Mouse (Mus musculus) liver, postnatal 0 days (tissue): ENCODE measurements around the gene Asb8. TPM values are rescaled to one million over a fixed set of nuclear protein-coding genes. Genes with fewer than 3 reads are reported as not detected.

Source experiments
- ATAC-seq: fragments of 200-750 bp; cut with Nextera tagmentation; 2 replicates; pipeline ENCODE4 v1.8.0; 2017; ENCODE audit warnings: mild to moderate bottlenecking, moderate library complexity
- DNase-seq: peaks from one replicate; pipeline ENCODE4 v3.0.0-alpha.2; 2016
- H3K27ac ChIP-seq: fragments of 300-500 bp; sonication (generic); 2 replicates; pipeline ENCODE4 v1.5.1; 2014; ENCODE audit warnings: antibody characterized with exemption, moderate library complexity, mild to moderate bottlenecking, low read depth
- H3K27me3 ChIP-seq: fragments of 300-500 bp; sonication (generic); 2 replicates; pipeline ENCODE4 v1.6.1; 2014; ENCODE audit warnings: low read length, control low read depth, mixed read lengths; ENCODE audit not compliant: insufficient read depth
- H3K36me3 ChIP-seq: fragments of 300-500 bp; sonication (generic); replicated peaks from 2 replicates; pipeline ENCODE4 v1.6.1; 2014; ENCODE audit warnings: mild to moderate bottlenecking, control low read depth, low read length, moderate library complexity, mixed read lengths; ENCODE audit not compliant: insufficient read depth
- H3K4me1 ChIP-seq: fragments of 300-500 bp; sonication (generic); 2 replicates; pipeline ENCODE4 v1.6.1; 2014; ENCODE audit warnings: antibody characterized with exemption, mild to moderate bottlenecking, control low read depth; ENCODE audit not compliant: insufficient read depth
- H3K4me2 ChIP-seq: fragments of 300-500 bp; sonication (generic); 2 replicates; pipeline ENCODE4 v1.6.1; 2014; ENCODE audit warnings: low read depth, mild to moderate bottlenecking, low read length, moderate library complexity, mixed read lengths
- H3K4me3 ChIP-seq: fragments of 300-500 bp; sonication (generic); 2 replicates; pipeline ENCODE4 v1.5.1; 2014; ENCODE audit warnings: low read depth, low read length
- H3K9ac ChIP-seq: fragments of 300-500 bp; sonication (generic); replicated peaks from 2 replicates; pipeline ENCODE4 v1.6.1; 2014; ENCODE audit warnings: mild to moderate bottlenecking, moderate library complexity
- H3K9me3 ChIP-seq: fragments of 300-500 bp; sonication (generic); 2 replicates; pipeline ENCODE4 v1.6.1; 2016; ENCODE audit warnings: mild to moderate bottlenecking, control low read depth, low read length, mixed read lengths
- CTCF ChIP-seq: sonication (generic); IDR thresholded peaks from 2 replicates; pipeline ENCODE4 v1.5.1; 2016; ENCODE audit warnings: antibody characterized with exemption, low read depth
- EP300 ChIP-seq: IDR thresholded peaks from 2 replicates; pipeline ENCODE4 v1.6.1; 2016; ENCODE audit warnings: antibody characterized with exemption, low read depth, mild to moderate bottlenecking
- WGBS: fragments of 180-500 bp; shearing (Covaris S2); extraction: QIAGEN DNeasy Blood & Tissue Kit; methylation state at CpG from one replicate; pipeline ENCODE4 v1.1.7; 2014; ENCODE audit not compliant: insufficient replicate concordance; 5-methylcytosine and 5-hydroxymethylcytosine counted together
- polyA plus RNA-seq: library from polyadenylated mRNA; unstranded; fragments of >200 nt; fragmentation: Nextera tagmentation; extraction: Ambion mirVana; gene quantifications from 2 replicates; pipeline ENCODE4 v1.2.1, GENCODE M21; 2015

The Asb8 gene
- polyA plus RNA-seq, 1 experiment from 2014 or later = 24.1 TPM

GRCm38 (mm10) chr15:98181856-98182570, 16.6 kb upstream of the Asb8 start:
- H3K4me2 ChIP-seq = no peak overlapping the region
- peaks cover 16% of the 10 kb centered on the region for H3K27me3 ChIP-seq
- H3K36me3 ChIP-seq = no peaks in the 10 kb centered on the region
- no peaks in the 10 kb centered on the region for H3K9me3 ChIP-seq
- 61% methylated on average over 12 of the region's 12 CpGs for WGBS
- H3K4me3 ChIP-seq = no peak overlapping the region
- no peak for TF ChIP-seq CTCF
- TF ChIP-seq EP300 = no peak
- H3K27ac ChIP-seq = no peak overlapping the region
- no peak for DNase-seq
- H3K4me1 ChIP-seq = peaks cover 6% of the 10 kb centered on the region
- ATAC-seq = no peak
- no peak overlapping the region for H3K9ac ChIP-seq

DNA sequence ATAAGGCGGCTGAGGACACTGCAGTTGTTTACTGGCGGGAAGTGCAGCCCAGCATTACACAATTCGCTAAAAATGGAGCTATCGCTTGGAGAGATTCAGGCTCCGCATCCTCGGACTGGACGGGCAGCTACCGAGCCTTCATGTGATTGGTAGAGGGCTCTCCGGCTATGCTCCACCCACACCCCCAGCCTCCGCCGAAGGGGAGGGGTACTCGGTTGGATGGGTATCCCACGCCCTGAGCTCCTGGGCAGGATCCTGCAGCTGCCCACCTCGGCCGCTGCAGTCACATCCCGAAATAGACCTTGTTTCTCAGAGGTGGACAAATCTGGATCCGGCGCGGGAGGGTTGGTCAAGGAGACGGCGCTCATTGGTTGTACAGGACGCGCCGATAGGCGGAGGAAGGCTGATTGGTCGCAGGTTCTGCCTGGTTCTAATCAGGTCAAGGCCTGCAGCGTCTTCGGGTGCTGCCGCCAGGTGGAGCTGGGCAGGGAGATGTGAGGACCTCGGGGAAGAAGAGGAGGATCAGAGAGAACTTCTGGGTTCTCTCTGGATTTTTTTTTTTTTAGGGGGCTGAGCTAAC, 15.8 kb upstream of the Asb8 start:
- TF ChIP-seq EP300 = no peak
- peak; percentile 82 for TF ChIP-seq CTCF
- Histone ChIP-seq H3K36me3 (no peaks in the 10 kb centered on the region), H3K4me1 (peaks cover 6% of the 10 kb centered on the region), H3K9ac (0 out of 2 replicates have a peak overlapping the region, but pooled peaks have one; percentile 30), H3K27ac (no peak overlapping the region), H3K4me3 (peak overlapping the region; percentile 49), H3K4me2 (peak overlapping the region; percentile 83), H3K27me3 (peaks cover 16% of the 10 kb centered on the region), H3K9me3 (no peaks in the 10 kb centered on the region)
- peak; percentile 83 for DNase-seq
- peak; percentile 96 for ATAC-seq
- WGBS = under 1% methylated on average over 30 of the region's 30 CpGs

DNA sequence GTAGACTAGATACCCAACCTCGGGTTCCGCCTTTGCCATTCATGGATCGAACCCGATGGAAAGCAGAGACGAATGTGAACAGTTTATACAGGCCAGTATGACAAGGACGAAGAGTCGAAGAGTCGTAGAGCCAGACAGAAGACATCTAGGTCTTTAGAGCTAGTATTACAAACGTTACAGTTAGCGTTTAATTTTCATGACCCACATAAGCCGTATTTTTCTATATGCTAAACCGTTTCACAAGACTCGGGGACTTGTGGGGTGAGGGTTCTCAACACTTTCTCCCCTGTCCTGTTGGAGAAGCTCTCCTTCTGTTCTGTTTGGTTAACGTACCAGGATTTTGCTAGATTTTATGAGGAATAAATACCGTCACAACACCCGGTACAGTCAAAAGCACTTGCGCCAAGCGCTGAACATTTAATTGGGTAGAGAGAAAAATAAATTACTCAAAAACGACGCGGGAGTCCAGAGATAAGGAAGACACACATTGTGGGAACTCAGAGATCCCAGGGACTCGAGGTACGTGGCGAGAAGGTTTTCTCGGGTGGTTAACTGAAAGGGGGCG, 15.2 kb upstream of the Asb8 start:
- H3K27me3 ChIP-seq = peaks cover 22% of the 10 kb centered on the region
- H3K4me3 ChIP-seq = peak overlapping the region; percentile 49
- 9% methylated on average over 26 of the region's 26 CpGs for WGBS
- ATAC-seq = no peak
- 0 out of 2 replicates have a peak overlapping the region, but pooled peaks have one; percentile 30 for H3K9ac ChIP-seq
- H3K4me1 ChIP-seq = peaks cover 6% of the 10 kb centered on the region
- H3K27ac ChIP-seq = no peak overlapping the region
- TF ChIP-seq EP300 (no peak), CTCF (no peak)
- no peaks in the 10 kb centered on the region for H3K9me3 ChIP-seq
- peak overlapping the region; percentile 83 for H3K4me2 ChIP-seq
- no peak for DNase-seq
- H3K36me3 ChIP-seq = no peaks in the 10 kb centered on the region

- ATAC-seq (no peak), DNase-seq (no peak)
- Histone ChIP-seq H3K27ac (no peak overlapping the region), H3K9ac (no peak overlapping the region), H3K27me3 (peaks cover 33% of the 10 kb centered on the region), H3K36me3 (no peaks in the 10 kb centered on the region), H3K9me3 (no peaks in the 10 kb centered on the region), H3K4me1 (peaks cover 6% of the 10 kb centered on the region), H3K4me3 (no peak overlapping the region), H3K4me2 (no peak overlapping the region)
- 68% methylated on average over 3 of the region's 3 CpGs for WGBS
- TF ChIP-seq CTCF (no peak), EP300 (no peak)
These were observed 11.9 kb upstream of the Asb8 start for GRCm38 (mm10) chr15:98177320-98177719.

- no peak for DNase-seq
- H3K9me3 ChIP-seq = no peaks in the 10 kb centered on the region
- no peak overlapping the region for H3K4me3 ChIP-seq
- WGBS = 37% methylated on average over 8 of the region's 8 CpGs
- no peaks in the 10 kb centered on the region for H3K4me1 ChIP-seq
- no peak for ATAC-seq
- H3K9ac ChIP-seq = no peak overlapping the region
- H3K4me2 ChIP-seq = no peak overlapping the region
- no peak overlapping the region for H3K27ac ChIP-seq
- no peaks in the 10 kb centered on the region for H3K36me3 ChIP-seq
- peaks cover 49% of the 10 kb centered on the region for H3K27me3 ChIP-seq
- TF ChIP-seq EP300 (no peak), CTCF (peak; percentile 62)
These were observed 8.4 kb upstream of the Asb8 start for GRCm38 (mm10) chr15:98173821-98174220.

DNA sequence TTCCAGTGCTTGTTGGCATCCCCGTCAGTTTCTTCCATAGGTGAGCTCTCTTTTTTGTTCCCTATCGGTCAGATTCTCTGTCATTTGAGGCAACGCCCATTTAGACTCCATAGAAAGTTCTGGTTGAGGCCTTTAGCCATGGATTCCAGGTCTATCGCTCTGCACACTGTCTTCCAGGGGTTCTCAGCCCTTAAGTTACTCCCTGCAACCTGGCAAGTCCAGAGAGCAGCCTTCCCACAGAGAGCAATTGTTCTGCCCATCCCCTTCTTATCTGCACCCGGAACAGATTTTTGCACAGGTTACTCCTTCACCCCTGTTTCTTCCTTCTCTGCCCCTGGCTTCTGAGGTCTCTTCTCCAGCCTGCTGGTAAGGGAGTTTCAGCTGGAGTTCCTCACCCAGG, 6.7 kb upstream of the Asb8 start:
- DNase-seq (no peak), ATAC-seq (no peak)
- H3K27me3 ChIP-seq = peaks cover 63% of the 10 kb centered on the region
- no peak overlapping the region for H3K27ac ChIP-seq
- H3K4me2 ChIP-seq = no peak overlapping the region
- no peak overlapping the region for H3K4me3 ChIP-seq
- TF ChIP-seq EP300 = no peak
- no peak for TF ChIP-seq CTCF
- H3K9ac ChIP-seq = no peak overlapping the region
- 57% methylated on average over 5 of the region's 5 CpGs for WGBS
- no peaks in the 10 kb centered on the region for H3K9me3 ChIP-seq
- no peaks in the 10 kb centered on the region for H3K36me3 ChIP-seq
- H3K4me1 ChIP-seq = no peaks in the 10 kb centered on the region
